ENCODE assay signal across 34 mouse cellular contexts in the genomic region with DNA sequence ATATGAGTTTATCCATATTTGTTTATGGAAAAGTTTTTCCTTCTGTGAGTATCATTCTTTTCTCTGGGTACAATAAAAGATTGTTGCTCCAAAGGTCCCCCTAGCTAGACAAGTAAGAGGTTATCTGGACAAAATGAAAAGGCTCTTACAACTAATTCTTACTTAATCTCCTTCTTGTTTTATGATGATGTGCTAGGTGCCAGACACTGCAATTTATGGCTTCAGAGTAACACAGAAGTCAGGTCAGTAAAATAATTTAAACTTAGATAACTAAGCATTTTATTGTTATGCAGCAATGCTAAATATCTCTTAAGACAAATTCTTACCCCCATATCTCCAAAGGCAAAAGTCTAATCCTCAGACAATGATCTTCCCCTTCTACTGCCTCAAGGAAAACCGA.
"Had no signal": no experiment of that assay in that cellular context is flagged by ENCODE, and none has a peak within 500 bp of the region (broad histone marks: within the 10 kb centered on the region; RNA-seq: fewer than 3 reads in every experiment).

No protein-coding gene starts in this region.

- H3K27me3 ChIP-seq: heart, embryonic 12.5 days; heart, embryonic 13.5 days; heart, embryonic 15.5 days; hindbrain, embryonic 12.5 days; hindbrain, embryonic 13.5 days; hindbrain, embryonic 15.5 days; kidney, embryonic 15.5 days had no signal

- ATAC-seq: hindbrain, embryonic 16.5 days; hindbrain, postnatal 0 days; inflammation-experienced regulatory T-cells, adult 6 months had no signal

- H3K4me2 ChIP-seq: heart, embryonic 11.5 days; heart, embryonic 12.5 days; heart, embryonic 13.5 days; heart, embryonic 15.5 days; hindbrain, embryonic 12.5 days; hindbrain, embryonic 13.5 days; hindbrain, embryonic 14.5 days; hindbrain, embryonic 15.5 days; kidney, embryonic 15.5 days had no signal

- H3K27ac ChIP-seq: heart, adult 2 months; heart, embryonic 10.5 days; heart, embryonic 13.5 days; heart, embryonic 15.5 days; hindbrain, embryonic 10.5 days; hindbrain, embryonic 12.5 days; hindbrain, embryonic 13.5 days; hindbrain, embryonic 14.5 days; hindbrain, embryonic 15.5 days; hindbrain, postnatal 0 days; kidney, embryonic 15.5 days; kidney, postnatal 0 days; layer of hippocampus, adult 2 months; left cerebral cortex, adult 2 months had no signal

- H3K36me3 ChIP-seq: heart, embryonic 10.5 days; heart, embryonic 12.5 days; heart, embryonic 13.5 days; heart, embryonic 15.5 days; hindbrain, embryonic 10.5 days; hindbrain, embryonic 12.5 days; hindbrain, embryonic 13.5 days; hindbrain, embryonic 15.5 days; kidney, embryonic 15.5 days had no signal

- DNase-seq: heart, adult 2 months; heart, postnatal 10 days; heart, postnatal 14 days; heart, postnatal 36 days; heart, postnatal 4 days; kidney, adult 11 months; kidney, adult 18-20 months; kidney, adult 2 months; kidney, adult 8-10 months; kidney, adult 9 months; kidney, postnatal 10 days; kidney, postnatal 14 days; kidney, postnatal 25 days; kidney, postnatal 36 days; kidney, postnatal 4 days; layer of hippocampus, adult 9-11 months; layer of hippocampus, postnatal 36 days had no signal

- H3K4me3 ChIP-seq: heart, adult 2 months; heart, embryonic 10.5 days; heart, embryonic 12.5 days; heart, embryonic 13.5 days; heart, embryonic 15.5 days; hindbrain, embryonic 10.5 days; hindbrain, embryonic 12.5 days; hindbrain, embryonic 13.5 days; hindbrain, embryonic 15.5 days; kidney, embryonic 15.5 days; layer of hippocampus, adult 2 months; left cerebral cortex, adult 2 months had no signal

- H3K9ac ChIP-seq: heart, embryonic 12.5 days; heart, embryonic 13.5 days; heart, embryonic 15.5 days; hindbrain, embryonic 12.5 days; hindbrain, embryonic 13.5 days; hindbrain, embryonic 14.5 days; hindbrain, embryonic 15.5 days; kidney, embryonic 15.5 days had no signal

- H3K9me3 ChIP-seq: heart, embryonic 10.5 days; heart, embryonic 12.5 days; heart, embryonic 13.5 days; heart, embryonic 15.5 days; hindbrain, embryonic 10.5 days; hindbrain, embryonic 12.5 days; hindbrain, embryonic 13.5 days; hindbrain, embryonic 15.5 days; kidney, embryonic 15.5 days had no signal

- H3K4me1 ChIP-seq: heart, embryonic 10.5 days; heart, embryonic 12.5 days; heart, embryonic 13.5 days; heart, embryonic 15.5 days; hindbrain, embryonic 10.5 days; hindbrain, embryonic 12.5 days; hindbrain, embryonic 13.5 days; hindbrain, embryonic 15.5 days; kidney, embryonic 15.5 days had no signal
